Mouse (Mus musculus) forebrain, embryonic 10.5 days (tissue): ENCODE measurements around the gene Serpina9. TPM values are rescaled to one million over a fixed set of nuclear protein-coding genes. Genes with fewer than 3 reads are reported as not detected.

Experiments used
- DNase-seq: peaks from one replicate; pipeline ENCODE4 v3.0.0-alpha.2; 2017; ENCODE audit warnings: low spot score; ENCODE audit errors: extremely low spot score
- H3K27ac ChIP-seq: fragments of 300-500 bp; sonication (generic); 2 replicates; pipeline ENCODE4 v1.5.1; 2016; ENCODE audit warnings: mild to moderate bottlenecking
- H3K27me3 ChIP-seq: fragments of 300-500 bp; sonication (generic); 2 replicates; pipeline ENCODE4 v1.6.1; 2016; ENCODE audit warnings: mild to moderate bottlenecking; ENCODE audit not compliant: poor library complexity, severe bottlenecking
- H3K36me3 ChIP-seq: fragments of 300-500 bp; sonication (generic); replicated peaks from 2 replicates; pipeline ENCODE4 v1.6.1; 2016; ENCODE audit warnings: mild to moderate bottlenecking, moderate library complexity
- H3K4me1 ChIP-seq: fragments of 300-500 bp; sonication (generic); 2 replicates; pipeline ENCODE4 v1.6.1; 2016
- H3K4me3 ChIP-seq: fragments of 300-500 bp; sonication (generic); 2 replicates; pipeline ENCODE4 v1.5.1; 2016; ENCODE audit warnings: mild to moderate bottlenecking, moderate library complexity
- H3K9me3 ChIP-seq: fragments of 300-500 bp; sonication (generic); 2 replicates; pipeline ENCODE4 v1.6.1; 2016; ENCODE audit warnings: mild to moderate bottlenecking, moderate library complexity
- WGBS: fragments of 180-500 bp; shearing (Covaris S2); methylation state at CpG from one replicate; pipeline ENCODE4 v1.1.7; 2016; 5-methylcytosine and 5-hydroxymethylcytosine counted together
- polyA plus RNA-seq: library from polyadenylated mRNA; unstranded; fragments of >200 nt; fragmentation: Nextera tagmentation; extraction: Ambion mirVana; gene quantifications from 2 replicates; pipeline ENCODE4 v1.2.1, GENCODE M21; 2016

Gene Serpina9
- polyA plus RNA-seq, 1 experiment from 2014 or later: not detected

DNA sequence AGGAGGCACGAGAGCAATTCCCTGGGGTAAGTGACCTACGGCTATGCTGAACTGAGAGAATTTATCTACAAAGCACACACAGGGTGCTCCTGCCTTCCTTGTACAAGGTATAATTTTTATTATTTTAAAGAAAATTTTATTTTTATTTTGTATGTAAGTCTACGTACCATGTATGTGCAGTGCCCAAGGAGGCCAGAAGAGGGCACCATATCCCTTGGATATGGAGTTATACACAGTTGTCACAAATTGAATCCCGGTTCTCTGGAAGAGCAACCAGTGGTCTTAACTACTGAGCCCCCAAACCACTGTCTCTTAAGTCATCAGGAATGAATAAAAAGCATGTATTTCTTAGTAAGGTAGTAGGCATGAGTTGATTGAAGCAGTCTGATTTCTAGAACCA, 28.6 kb downstream of the Serpina9 start:
- 63% methylated on average over 4 of the region's 4 CpGs for WGBS
- DNase-seq: no peak

DNA sequence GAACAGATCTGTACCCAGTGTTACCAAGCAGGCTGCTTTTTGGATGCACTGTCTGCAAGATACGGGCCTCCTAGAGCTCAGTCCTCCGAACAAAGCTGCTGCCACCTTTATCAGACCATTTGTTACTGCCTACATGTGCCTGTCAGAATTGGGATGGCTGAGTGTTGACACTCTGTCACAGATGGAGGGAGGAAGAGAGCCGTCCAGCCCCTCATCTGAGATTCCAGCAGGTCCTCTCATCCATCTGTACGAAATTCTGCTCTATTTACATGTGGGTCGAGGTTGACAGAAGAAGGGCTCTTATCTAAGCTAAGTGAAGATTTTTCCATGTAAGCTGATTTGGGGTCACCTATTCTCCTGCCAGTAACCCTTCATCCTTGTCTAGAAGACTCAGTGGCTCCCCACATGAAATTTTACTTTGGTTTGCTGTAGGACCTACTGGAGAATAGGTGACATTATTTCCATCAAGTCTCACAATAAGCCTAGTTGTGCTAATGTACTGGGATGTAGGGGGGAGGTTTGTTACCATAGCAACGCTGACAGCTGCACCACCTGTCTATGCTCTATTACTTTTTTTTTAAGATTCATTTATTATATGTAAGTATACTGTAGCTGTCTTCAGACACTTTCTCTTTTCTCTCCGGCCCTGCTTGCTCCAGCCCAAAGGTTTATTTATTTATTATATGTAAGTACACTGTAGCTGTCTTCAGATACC, 31.8 kb downstream of the Serpina9 start:
- no peaks in the 10 kb centered on the region; the same call in 1 of the 2 replicates for H3K9me3 ChIP-seq
- no peak for DNase-seq
- H3K36me3 ChIP-seq: no peaks in the 10 kb centered on the region
- H3K4me1 ChIP-seq: no peaks in the 10 kb centered on the region
- WGBS: 87% methylated on average over 7 of the region's 7 CpGs
- no peaks in the 10 kb centered on the region for H3K27me3 ChIP-seq
- no peak overlapping the region for H3K27ac ChIP-seq
- H3K4me3 ChIP-seq: no peak overlapping the region

More for the DNA sequence above, 28.6 kb downstream of the Serpina9 start:
- no peaks in the 10 kb centered on the region for H3K36me3 ChIP-seq
- H3K4me3 ChIP-seq: no peak overlapping the region
- no peak overlapping the region for H3K27ac ChIP-seq
- no peaks in the 10 kb centered on the region for H3K4me1 ChIP-seq
- H3K27me3 ChIP-seq: no peaks in the 10 kb centered on the region
- no peaks in the 10 kb centered on the region for H3K9me3 ChIP-seq

DNA sequence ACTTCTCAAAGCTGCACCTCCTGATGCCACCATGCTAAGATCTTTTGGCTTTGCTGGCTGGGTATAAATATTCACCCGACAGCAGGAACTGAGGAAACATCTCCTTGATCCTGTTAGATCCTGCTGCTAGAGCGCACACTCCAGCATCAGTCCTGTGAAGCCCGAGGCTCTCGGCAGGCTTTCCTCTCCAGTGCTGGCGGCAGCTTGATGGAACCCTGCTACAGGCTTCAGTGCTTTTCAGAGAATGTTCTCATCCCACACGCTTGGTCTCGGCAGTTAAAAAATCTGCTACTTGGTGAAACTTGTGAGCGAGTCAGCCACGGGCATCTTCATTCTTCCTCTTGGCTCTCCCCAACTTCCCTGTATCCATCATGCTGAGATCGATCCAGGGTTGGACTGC, 35.3 kb downstream of the Serpina9 start:
- no peak for DNase-seq
- 89% methylated on average over 10 of the region's 10 CpGs for WGBS
- Histone ChIP-seq H3K36me3 (no peaks in the 10 kb centered on the region), H3K4me3 (no peak overlapping the region), H3K27me3 (no peaks in the 10 kb centered on the region), H3K27ac (no peak overlapping the region), H3K4me1 (no peaks in the 10 kb centered on the region), H3K9me3 (no peaks in the 10 kb centered on the region; the same call in 1 of the 2 replicates)

DNA sequence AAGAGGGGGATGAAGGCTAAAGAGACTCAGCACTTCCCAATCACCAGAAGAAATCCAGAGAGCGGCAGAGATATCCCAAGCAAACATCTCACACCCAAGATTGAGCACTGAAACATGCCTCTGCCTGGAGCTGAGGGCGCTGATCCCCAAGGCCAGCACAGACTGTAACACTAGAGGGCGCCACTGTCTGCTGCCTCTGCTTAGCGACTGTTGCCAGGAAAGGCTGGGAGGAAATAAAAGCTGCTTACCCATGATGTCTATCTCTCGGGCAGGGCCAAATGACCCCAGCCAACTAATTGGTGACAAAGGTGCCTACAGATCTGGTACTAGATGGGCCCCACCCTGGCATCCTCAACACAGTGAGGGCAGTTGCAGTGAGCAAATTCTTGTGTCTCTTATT, 35.7 kb downstream of the Serpina9 start:
- H3K9me3 ChIP-seq: no peaks in the 10 kb centered on the region; the same call in 1 of the 2 replicates
- DNase-seq: peak; percentile 24
- 38% methylated on average over 5 of the region's 5 CpGs for WGBS

DNA sequence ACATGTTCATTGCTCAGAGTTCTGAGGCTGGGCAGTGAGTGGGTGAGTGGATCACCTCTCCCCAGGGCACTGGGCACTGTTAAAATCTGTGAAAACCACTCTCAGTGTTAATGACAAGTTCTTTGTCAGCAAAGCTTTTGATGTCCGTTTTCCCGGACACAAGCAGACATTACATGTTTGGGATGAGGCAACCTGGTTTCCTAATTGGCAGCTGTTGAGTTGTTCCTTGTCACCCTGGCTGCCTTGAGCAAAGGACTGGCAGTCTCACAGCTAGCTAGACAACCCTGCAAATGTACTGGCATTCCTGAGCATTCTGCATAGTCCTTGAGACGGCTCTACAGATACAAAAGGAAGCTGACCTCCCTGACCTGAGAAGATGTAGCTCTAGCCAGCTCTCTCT, 36.5 kb downstream of the Serpina9 start:
- no peaks in the 10 kb centered on the region for H3K36me3 ChIP-seq
- no peak overlapping the region for H3K27ac ChIP-seq
- no peaks in the 10 kb centered on the region for H3K27me3 ChIP-seq
- H3K4me3 ChIP-seq: no peak overlapping the region
- DNase-seq: no peak
- 65% methylated on average over 3 of the region's 3 CpGs for WGBS
- no peaks in the 10 kb centered on the region; the same call in 1 of the 2 replicates for H3K9me3 ChIP-seq
- no peaks in the 10 kb centered on the region for H3K4me1 ChIP-seq

More for the DNA sequence above, 35.7 kb downstream of the Serpina9 start:
- Histone ChIP-seq H3K4me1 (no peaks in the 10 kb centered on the region), H3K27ac (no peak overlapping the region), H3K27me3 (no peaks in the 10 kb centered on the region), H3K36me3 (no peaks in the 10 kb centered on the region), H3K4me3 (no peak overlapping the region)

DNA sequence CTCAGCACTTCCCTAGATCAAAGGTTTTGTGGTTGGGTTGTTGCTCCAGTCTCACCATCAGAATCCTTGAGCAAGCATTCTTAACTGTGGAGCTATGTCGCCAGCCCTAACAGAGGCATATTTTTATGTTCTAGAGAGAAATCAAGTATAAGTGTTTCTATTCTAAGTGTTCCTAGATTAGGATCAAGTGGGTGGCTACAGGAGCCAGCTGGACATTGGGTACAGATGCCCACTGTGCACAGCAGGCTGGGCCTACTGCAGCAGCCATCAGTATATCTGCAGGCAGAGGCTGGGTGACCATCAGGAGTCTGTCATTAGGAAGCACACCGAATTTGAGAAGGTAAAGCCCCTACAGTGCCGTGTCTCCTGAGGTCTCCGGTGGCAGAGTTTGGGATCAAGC, 42.5 kb downstream of the Serpina9 start:
- Histone ChIP-seq H3K9me3 (peaks cover 39% of the 10 kb centered on the region), H3K4me3 (no peak overlapping the region), H3K36me3 (no peaks in the 10 kb centered on the region), H3K4me1 (no peaks in the 10 kb centered on the region), H3K27me3 (no peaks in the 10 kb centered on the region), H3K27ac (no peak overlapping the region)
- no peak for DNase-seq
- WGBS: 90% methylated on average over 4 of the region's 4 CpGs

DNA sequence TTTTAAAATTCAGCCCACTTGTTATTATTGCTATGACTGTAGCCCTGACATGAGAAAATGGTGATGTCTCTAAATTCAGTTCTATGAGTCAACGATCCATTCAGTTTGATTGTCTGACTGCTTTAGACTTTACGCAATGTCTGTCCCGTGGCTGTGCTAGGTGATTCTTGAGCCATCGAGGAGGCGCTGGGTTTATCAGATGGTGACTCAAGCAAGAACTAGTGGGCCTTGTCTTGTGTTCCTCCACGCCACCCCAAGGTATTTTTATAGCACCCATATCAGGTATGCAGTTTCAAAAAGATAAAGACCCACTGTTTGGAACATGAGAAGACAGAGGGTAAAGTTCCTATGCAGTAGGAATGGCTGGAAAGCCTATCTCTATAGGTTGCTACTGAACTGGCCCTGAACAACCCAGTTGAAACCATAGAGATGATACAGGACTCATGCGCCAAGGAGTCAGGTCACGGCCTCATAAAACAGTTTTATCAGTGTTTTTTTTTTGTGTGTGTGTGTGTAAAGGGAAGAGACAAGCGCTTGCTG, 43.9 kb downstream of the Serpina9 start:
- no peak overlapping the region for H3K27ac ChIP-seq
- H3K36me3 ChIP-seq: no peaks in the 10 kb centered on the region
- peaks cover 50% of the 10 kb centered on the region for H3K9me3 ChIP-seq
- H3K4me3 ChIP-seq: no peak overlapping the region
- no peaks in the 10 kb centered on the region for H3K27me3 ChIP-seq
- no peaks in the 10 kb centered on the region for H3K4me1 ChIP-seq
- 93% methylated on average over 9 of the region's 9 CpGs for WGBS
- DNase-seq: no peak

DNA sequence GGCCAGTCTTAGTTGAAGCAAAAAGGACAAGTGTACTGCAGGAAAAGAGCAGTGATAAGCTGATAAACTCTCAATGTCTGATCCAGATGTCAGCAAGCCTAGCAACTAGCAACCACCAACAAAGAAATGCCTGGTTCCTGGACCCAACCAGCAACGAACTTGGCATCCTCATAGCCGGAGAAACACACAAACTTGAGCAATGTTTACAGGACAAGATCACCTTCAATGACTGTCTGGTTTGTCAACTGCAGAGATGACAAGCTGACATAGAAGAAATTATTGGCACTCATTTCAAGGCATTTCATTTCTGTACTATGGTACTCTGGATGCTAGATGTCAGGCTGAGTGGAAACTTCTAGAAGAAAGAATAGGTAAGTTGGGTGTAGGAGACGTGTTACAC, 46.8 kb downstream of the Serpina9 start:
- H3K27me3 ChIP-seq: no peaks in the 10 kb centered on the region
- H3K4me3 ChIP-seq: no peak overlapping the region
- H3K9me3 ChIP-seq: peaks cover 67% of the 10 kb centered on the region
- no peak for DNase-seq
- WGBS: 79% methylated on average over 3 of the region's 3 CpGs
- no peak overlapping the region for H3K27ac ChIP-seq
- H3K36me3 ChIP-seq: no peaks in the 10 kb centered on the region
- H3K4me1 ChIP-seq: no peaks in the 10 kb centered on the region

DNA sequence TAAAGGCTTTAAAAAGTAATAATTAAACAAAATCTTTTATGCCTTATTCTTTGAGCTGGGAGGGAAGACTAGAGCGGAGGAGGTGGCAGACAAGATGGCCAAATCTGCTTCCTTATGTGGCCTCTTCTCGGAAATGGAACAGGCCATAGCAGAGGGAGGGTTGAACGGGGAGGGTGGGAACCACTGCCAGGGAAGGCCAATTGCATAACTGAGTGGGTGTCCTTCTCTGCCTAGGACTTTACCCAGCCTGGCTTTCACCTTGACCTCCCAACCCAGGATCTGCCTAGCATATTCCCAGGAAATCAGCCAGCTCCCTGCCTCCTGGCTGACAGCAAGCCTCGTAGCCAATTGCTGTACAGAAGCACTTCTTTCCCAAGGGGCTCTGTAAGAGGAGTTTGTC, 50.3 kb downstream of the Serpina9 start:
- WGBS: 90% methylated on average over 4 of the region's 4 CpGs
- Histone ChIP-seq H3K4me3 (no peak overlapping the region), H3K4me1 (no peaks in the 10 kb centered on the region), H3K36me3 (no peaks in the 10 kb centered on the region), H3K27me3 (no peaks in the 10 kb centered on the region), H3K9me3 (peaks cover 63% of the 10 kb centered on the region), H3K27ac (no peak overlapping the region)
- no peak for DNase-seq

DNA sequence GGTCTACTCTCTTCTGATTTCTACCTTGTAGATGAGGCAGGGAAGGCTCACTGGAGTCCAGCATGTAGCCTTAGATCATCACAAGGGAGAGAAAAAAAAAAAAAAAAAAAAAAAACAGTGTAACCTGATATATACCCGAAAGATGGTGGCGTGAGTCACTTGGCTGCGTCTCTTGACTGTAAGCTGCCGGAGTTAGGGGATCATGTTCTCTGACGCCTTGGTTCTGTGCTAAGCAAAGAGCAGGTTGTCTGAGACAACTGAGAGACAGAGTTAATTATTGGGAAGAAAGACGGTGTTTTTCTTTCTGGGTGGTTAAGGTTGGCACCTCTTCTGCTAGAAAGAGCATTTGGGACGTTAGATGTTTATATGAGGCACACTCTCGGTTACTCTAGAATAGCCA, 50.7 kb downstream of the Serpina9 start:
- Histone ChIP-seq H3K27ac (no peak overlapping the region), H3K4me3 (no peak overlapping the region), H3K9me3 (peaks cover 63% of the 10 kb centered on the region), H3K27me3 (no peaks in the 10 kb centered on the region), H3K36me3 (no peaks in the 10 kb centered on the region), H3K4me1 (no peaks in the 10 kb centered on the region)
- WGBS: 93% methylated on average over 8 of the region's 8 CpGs
- DNase-seq: no peak

DNA sequence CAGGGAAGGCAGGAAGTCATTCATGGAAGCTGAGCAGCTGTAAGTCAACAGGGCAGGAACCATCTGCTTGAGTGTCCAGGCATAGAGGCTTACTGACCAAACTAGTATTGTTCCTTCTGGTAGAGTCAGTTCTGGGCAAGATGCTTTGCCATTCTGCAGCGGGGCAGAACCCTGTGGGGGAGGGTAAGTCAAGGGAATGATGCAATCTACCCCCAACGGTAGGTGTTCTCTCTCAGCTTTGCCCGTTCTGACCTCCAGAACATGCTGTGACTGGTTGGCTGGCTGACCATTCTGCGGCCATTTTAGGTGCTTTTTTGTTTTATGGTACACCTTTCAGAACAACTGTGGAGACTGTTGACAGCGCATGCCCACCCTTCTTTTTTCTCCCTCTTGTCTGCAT, 51.2 kb downstream of the Serpina9 start:
- Histone ChIP-seq H3K4me1 (no peaks in the 10 kb centered on the region), H3K36me3 (no peaks in the 10 kb centered on the region), H3K4me3 (no peak overlapping the region), H3K27ac (no peak overlapping the region), H3K9me3 (peaks cover 62% of the 10 kb centered on the region), H3K27me3 (no peaks in the 10 kb centered on the region)
- no peak for DNase-seq
- WGBS: 90% methylated on average over 5 of the region's 5 CpGs

DNA sequence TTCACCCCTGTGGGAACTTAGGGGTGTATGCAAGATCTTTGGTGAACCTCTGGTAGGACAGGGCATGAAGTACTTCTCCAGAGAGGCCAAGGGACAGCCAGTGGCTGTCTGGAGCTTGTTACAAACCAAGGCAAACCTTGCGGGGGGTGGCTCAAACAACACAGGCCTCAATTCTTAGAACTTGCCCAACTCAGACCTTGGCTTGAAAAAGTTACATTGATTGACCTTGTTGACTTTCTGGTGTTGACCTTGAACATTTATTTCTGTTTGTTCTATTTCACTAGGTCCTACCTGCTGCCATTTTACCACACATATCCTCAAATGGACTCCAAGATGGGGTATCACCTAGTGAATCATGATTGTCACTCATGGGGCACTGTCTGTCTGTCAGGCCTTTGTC, 51.8 kb downstream of the Serpina9 start:
- H3K4me1 ChIP-seq: no peaks in the 10 kb centered on the region
- no peak overlapping the region for H3K4me3 ChIP-seq
- no peak overlapping the region for H3K27ac ChIP-seq
- H3K9me3 ChIP-seq: peaks cover 59% of the 10 kb centered on the region
- no peaks in the 10 kb centered on the region for H3K36me3 ChIP-seq
- H3K27me3 ChIP-seq: no peaks in the 10 kb centered on the region
- 96% methylated on average over 1 of the region's 1 CpGs for WGBS
- no peak for DNase-seq

DNA sequence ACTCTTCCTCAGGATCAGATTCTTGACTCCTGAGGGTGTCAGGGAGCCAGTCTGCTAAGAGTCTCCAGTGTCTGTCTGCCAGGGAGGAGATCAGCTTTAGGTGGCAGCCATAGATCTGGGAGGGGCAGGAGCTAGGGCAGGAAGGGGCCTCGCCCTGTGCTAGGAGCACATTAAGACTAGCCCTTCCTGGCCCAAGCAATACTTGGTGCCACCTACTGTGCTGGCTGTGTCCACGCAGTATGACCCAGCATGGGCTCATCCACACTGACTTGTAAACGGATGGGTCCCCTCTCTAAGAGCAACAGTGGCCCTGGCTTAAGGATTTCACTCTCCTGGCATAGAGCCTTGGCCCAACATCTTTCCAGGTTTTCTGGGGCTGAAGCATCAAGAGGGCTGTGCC, 54.8 kb downstream of the Serpina9 start, which contains the start of gene Serpina1e:
Gene Serpina1e, minus strand, starts transcription at position 178 of the 400 bp plus-strand sequence.
- 80% methylated on average over 3 of the region's 3 CpGs for WGBS
- DNase-seq: no peak
- H3K27ac ChIP-seq: no peak within 1 kb of the TSS
- no peak within 1 kb of the TSS for H3K4me3 ChIP-seq
- H3K36me3 ChIP-seq: no peaks in the 10 kb centered on the region
- H3K27me3 ChIP-seq: no peaks in the 10 kb centered on the region
- H3K4me1 ChIP-seq: no peaks in the 10 kb centered on the region
- peaks cover 48% of the 10 kb centered on the region for H3K9me3 ChIP-seq
